Mouse (Mus musculus): ENCODE measurements around the gene Pard3b. TPM values are rescaled to one million over a fixed set of nuclear protein-coding genes. Genes with fewer than 3 reads are reported as not detected.

Gene Pard3b
- polyA plus RNA-seq, 1 experiment, result 3.4 TPM

DNA sequence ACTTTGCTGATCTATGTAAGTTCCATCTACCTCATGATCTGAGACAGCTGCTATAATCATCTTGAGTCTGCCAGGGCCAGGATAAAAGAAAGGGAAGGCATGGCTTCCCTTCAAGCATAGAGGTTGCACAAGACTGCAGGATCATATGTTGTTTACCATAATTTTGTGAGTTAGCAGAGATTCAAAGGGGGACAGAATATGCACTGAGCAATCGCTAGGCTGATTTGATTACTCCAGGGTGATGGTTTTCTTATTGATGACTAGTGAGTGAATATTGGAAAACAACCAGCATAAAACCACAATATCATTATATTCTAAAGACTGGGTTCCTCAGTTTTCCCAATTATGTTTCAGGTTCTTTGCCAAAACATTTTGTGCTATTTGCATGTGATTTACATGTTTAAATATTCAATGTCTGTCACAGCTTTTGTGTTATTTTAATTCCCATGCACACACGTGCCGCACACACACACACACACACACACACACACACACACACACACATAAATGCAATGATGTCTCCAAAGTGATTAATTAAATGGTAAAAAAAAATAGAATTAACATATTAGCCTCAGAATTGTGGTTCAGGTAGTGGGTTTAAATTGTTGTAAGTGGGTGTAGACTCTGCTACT is 187.1 kb downstream of the Pard3b start:
- Histone ChIP-seq H3K27ac (ENCODE audit: insufficient read depth, low read depth, low read length) (no peak overlapping the region), H3K36me3 (ENCODE audit: control insufficient read depth, insufficient read depth, low read length) (no peaks in the 10 kb centered on the region), H3K4me3 (ENCODE audit: insufficient read depth, low read depth, low read length) (no peak overlapping the region), H3K4me1 (ENCODE audit: control insufficient read depth, insufficient read depth, low read length) (no peaks in the 10 kb centered on the region), H3K27me3 (replicated peaks; ENCODE audit: control insufficient read depth, insufficient read depth, low read length) (no peaks in the 10 kb centered on the region)
- TF ChIP-seq CTCF (conservative IDR thresholded peaks at IDR 0.05; ENCODE audit: insufficient read depth, insufficient read length, low read depth, low read length) (no peak), POLR2A (IDR thresholded peaks at IDR 0.05; ENCODE audit: low read depth, low read length) (no peak)
- 94% methylated on average over 3 of the region's 3 CpGs for WGBS
- no peak for DNase-seq

DNA sequence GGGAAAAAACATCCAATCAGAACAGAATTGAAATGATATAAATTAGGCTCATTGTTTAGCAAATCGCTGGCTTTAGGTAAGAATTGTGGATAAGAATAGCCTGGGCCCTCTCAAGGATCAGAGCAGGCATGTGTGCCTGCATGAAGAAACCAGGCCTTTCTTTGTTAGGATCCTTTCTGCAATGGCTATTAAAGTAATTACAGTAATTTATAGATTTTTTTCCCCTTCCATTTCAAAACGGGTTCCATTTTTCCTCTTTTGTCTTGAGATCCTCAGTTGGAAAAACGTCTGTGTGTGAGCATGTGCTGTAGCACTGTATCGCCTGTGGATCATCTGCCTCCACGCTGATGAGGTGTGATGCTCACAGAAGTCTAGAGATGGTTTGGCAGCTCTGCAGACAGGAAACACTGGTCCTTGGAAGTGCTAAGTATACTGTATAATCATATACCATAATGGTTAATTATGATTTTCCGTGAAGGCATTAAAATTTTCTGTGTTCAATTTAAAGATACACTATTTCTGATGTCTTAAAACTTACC is 198.5 kb downstream of the Pard3b start:
- TF ChIP-seq POLR2A (IDR thresholded peaks at IDR 0.05; ENCODE audit: low read depth, low read length) (no peak), CTCF (conservative IDR thresholded peaks at IDR 0.05; ENCODE audit: insufficient read depth, insufficient read length, low read depth, low read length) (no peak)
- no peak for DNase-seq
- Histone ChIP-seq H3K36me3 (ENCODE audit: control insufficient read depth, insufficient read depth, low read length) (no peaks in the 10 kb centered on the region), H3K27ac (ENCODE audit: insufficient read depth, low read depth, low read length) (no peak overlapping the region), H3K4me1 (ENCODE audit: control insufficient read depth, insufficient read depth, low read length) (no peaks in the 10 kb centered on the region), H3K27me3 (replicated peaks; ENCODE audit: control insufficient read depth, insufficient read depth, low read length) (no peaks in the 10 kb centered on the region), H3K4me3 (ENCODE audit: insufficient read depth, low read depth, low read length) (no peak overlapping the region)
- 86% methylated on average over 6 of the region's 6 CpGs for WGBS

DNA sequence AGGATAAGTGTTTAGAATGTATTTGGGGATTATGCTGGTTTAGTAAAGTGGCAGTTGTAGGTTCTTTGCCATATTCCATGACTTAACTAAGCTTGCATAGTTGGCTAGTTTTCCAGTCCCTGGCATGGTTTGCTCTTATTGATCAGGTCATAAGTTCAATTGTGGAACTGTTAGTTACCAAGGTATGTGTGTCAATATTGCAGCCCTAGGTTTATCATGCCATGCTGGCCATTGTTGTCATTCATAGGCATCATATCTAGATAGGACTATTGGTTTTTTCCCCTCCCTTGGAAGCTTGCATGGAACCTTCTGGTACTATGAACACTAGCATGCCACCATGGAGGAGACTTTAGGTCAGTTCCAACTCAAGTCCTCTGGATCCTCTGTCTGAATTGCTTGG is 208.0 kb downstream of the Pard3b start:
- no peaks in the 10 kb centered on the region for H3K36me3 ChIP-seq (ENCODE audit: control insufficient read depth, insufficient read depth, low read length)
- H3K27me3 ChIP-seq (replicated peaks; ENCODE audit: control insufficient read depth, insufficient read depth, low read length), result no peaks in the 10 kb centered on the region
- H3K4me3 ChIP-seq (ENCODE audit: insufficient read depth, low read depth, low read length), result no peak overlapping the region
- no peaks in the 10 kb centered on the region for H3K4me1 ChIP-seq (ENCODE audit: control insufficient read depth, insufficient read depth, low read length)
- no peak for TF ChIP-seq POLR2A (IDR thresholded peaks at IDR 0.05; ENCODE audit: low read depth, low read length)
- TF ChIP-seq CTCF (conservative IDR thresholded peaks at IDR 0.05; ENCODE audit: insufficient read depth, insufficient read length, low read depth, low read length), result no peak
- no peak for DNase-seq
- H3K27ac ChIP-seq (ENCODE audit: insufficient read depth, low read depth, low read length), result no peak overlapping the region

DNA sequence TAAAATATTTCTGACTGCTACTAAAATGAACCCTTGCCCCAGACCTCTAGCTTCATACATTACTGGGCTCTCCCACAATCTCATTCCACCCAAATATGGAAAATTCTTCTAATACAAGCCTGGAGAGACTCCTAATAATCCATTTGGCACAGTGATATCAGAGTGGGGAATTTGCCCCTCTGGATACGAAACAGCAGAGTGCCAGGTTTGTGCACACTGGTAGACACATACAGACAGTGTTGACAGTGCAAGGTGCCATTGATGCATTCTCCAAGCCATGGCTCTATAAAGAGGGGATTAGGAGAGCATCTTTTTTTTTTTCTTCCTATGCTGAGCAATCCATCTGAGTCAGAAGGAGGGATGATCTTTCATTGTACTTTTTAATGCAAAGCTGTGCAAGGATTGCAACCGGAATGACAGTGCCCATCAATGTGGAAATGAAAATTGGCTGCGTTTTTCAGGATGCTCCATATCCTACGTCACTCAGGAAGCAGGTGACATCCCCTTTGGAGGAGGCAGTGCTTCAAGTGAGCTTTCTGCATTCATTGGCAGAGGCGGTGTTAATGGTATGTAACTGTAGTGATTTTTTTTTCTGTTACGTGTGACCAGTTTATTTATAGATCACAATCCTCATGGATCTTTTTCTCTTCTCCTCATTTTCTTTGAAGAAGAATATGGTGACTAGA is 210.5 kb downstream of the Pard3b start:
- TF ChIP-seq POLR2A (IDR thresholded peaks at IDR 0.05; ENCODE audit: low read depth, low read length) (no peak), CTCF (conservative IDR thresholded peaks at IDR 0.05; ENCODE audit: insufficient read depth, insufficient read length, low read depth, low read length) (no peak)
- H3K27me3 ChIP-seq (replicated peaks; ENCODE audit: control insufficient read depth, insufficient read depth, low read length), result no peaks in the 10 kb centered on the region
- no peaks in the 10 kb centered on the region for H3K36me3 ChIP-seq (ENCODE audit: control insufficient read depth, insufficient read depth, low read length)
- DNase-seq, result no peak
- H3K27ac ChIP-seq (ENCODE audit: insufficient read depth, low read depth, low read length), result no peak overlapping the region
- 82% methylated on average over 6 of the region's 6 CpGs for WGBS
- H3K4me3 ChIP-seq (ENCODE audit: insufficient read depth, low read depth, low read length), result no peak overlapping the region
- no peaks in the 10 kb centered on the region for H3K4me1 ChIP-seq (ENCODE audit: control insufficient read depth, insufficient read depth, low read length)

DNA sequence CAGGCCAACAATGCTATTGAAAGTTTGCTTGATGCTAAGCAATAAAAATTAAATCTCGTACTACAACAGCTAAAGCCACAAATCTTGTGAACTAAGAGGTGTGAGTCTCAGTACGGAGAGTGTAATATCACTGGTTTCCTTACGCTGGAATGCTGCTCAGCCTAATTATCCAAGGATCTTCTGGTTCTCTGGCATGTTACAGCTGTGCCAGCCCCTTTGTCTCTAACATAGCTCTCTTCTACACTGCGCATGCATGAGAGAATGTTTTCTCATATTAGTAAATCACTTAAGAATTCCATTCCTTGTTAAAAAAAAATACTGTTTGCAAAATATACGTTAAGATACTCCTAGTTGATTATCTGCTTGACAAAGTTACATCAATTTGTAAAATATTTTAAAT is 211.8 kb downstream of the Pard3b start:
- Histone ChIP-seq H3K36me3 (ENCODE audit: control insufficient read depth, insufficient read depth, low read length) (no peaks in the 10 kb centered on the region), H3K27ac (ENCODE audit: insufficient read depth, low read depth, low read length) (no peak overlapping the region), H3K4me3 (ENCODE audit: insufficient read depth, low read depth, low read length) (no peak overlapping the region), H3K27me3 (replicated peaks; ENCODE audit: control insufficient read depth, insufficient read depth, low read length) (no peaks in the 10 kb centered on the region), H3K4me1 (ENCODE audit: control insufficient read depth, insufficient read depth, low read length) (no peaks in the 10 kb centered on the region)
- 83% methylated on average over 5 of the region's 5 CpGs for WGBS
- TF ChIP-seq CTCF (conservative IDR thresholded peaks at IDR 0.05; ENCODE audit: insufficient read depth, insufficient read length, low read depth, low read length), result no peak
- no peak for TF ChIP-seq POLR2A (IDR thresholded peaks at IDR 0.05; ENCODE audit: low read depth, low read length)
- no peak for DNase-seq

DNA sequence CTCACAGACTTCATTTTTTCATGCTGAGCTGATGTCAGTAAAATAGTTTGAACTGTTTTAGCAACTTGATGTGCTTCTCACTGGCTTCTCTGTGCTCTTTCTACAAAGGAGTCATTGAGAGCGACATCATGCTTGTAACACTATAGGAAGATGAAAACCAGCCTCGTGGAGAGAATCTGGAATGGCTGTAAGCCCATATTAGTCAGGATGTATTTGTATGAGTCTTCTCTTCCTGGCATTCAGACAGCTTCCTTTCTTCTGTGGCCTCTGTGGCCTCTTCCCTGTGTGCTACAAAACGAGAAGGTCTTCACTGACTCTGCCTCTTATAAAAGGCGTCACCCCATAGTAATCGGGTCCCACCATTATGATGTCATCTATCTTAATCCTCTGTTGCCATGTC is 212.6 kb downstream of the Pard3b start:
- Histone ChIP-seq H3K36me3 (ENCODE audit: control insufficient read depth, insufficient read depth, low read length) (no peaks in the 10 kb centered on the region), H3K4me3 (ENCODE audit: insufficient read depth, low read depth, low read length) (no peak overlapping the region), H3K4me1 (ENCODE audit: control insufficient read depth, insufficient read depth, low read length) (no peaks in the 10 kb centered on the region), H3K27ac (ENCODE audit: insufficient read depth, low read depth, low read length) (no peak overlapping the region), H3K27me3 (replicated peaks; ENCODE audit: control insufficient read depth, insufficient read depth, low read length) (no peaks in the 10 kb centered on the region)
- no peak for DNase-seq
- TF ChIP-seq CTCF (conservative IDR thresholded peaks at IDR 0.05; ENCODE audit: insufficient read depth, insufficient read length, low read depth, low read length) (no peak), POLR2A (IDR thresholded peaks at IDR 0.05; ENCODE audit: low read depth, low read length) (no peak)
- WGBS, result 66% methylated on average over 5 of the region's 5 CpGs

DNA sequence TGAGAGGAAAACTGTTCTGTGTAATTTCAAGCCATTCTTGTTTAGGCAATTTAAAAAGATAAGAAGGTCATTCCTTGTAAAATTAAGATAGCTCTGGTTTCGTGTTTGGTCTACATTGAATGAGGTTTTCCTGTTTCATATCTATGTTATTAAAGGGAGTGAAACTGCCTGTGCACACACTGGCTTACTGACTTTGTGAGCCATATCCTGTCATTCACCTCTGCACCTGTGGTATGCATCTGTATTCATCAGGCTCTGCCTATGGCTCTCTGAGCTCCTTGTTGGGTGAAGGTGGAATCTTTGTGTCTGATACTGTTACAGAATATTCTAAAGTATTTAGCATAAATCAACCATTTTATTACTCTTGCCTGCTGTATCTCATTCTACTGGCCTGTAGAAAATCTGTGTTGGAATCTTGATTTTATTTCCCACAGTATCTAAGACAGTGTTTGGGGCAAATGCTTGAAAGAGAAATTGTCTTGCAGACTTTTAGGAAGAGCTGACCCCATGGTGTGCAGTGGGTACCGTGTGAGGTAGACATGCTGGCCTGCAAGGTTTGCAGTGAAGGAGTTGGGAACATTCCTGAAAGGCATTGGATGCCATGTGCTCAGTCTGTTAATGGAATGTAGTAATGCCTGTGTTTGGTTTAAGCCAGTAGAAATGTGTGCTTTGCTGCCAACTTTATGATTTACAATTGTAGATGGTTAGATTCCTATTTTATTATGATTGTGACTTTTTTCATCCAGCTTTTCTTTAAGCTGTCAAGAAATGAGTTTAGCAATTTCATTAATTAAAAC is 228.9 kb downstream of the Pard3b start:
- TF ChIP-seq CTCF (conservative IDR thresholded peaks at IDR 0.05; ENCODE audit: insufficient read depth, insufficient read length, low read depth, low read length) (no peak), POLR2A (IDR thresholded peaks at IDR 0.05; ENCODE audit: low read depth, low read length) (no peak)
- no peaks in the 10 kb centered on the region for H3K27me3 ChIP-seq (replicated peaks; ENCODE audit: control insufficient read depth, insufficient read depth, low read length)
- H3K4me1 ChIP-seq (ENCODE audit: control insufficient read depth, insufficient read depth, low read length), result no peaks in the 10 kb centered on the region
- WGBS, result 50% methylated on average over 2 of the region's 2 CpGs
- peak; percentile 20 for DNase-seq
- H3K4me3 ChIP-seq (ENCODE audit: insufficient read depth, low read depth, low read length), result no peak overlapping the region
- H3K36me3 ChIP-seq (ENCODE audit: control insufficient read depth, insufficient read depth, low read length), result no peaks in the 10 kb centered on the region
- no peak overlapping the region for H3K27ac ChIP-seq (ENCODE audit: insufficient read depth, low read depth, low read length)

Measured in kidney, adult 2 months (tissue).